Mouse (Mus musculus) cerebellum, adult 11 months (tissue): ENCODE data around the gene Tmem235.
A peak's percentile ranks its signal among the peaks of the same experiment; 100 is the strongest.
"Not testable (repeated sequence)": the region's sequence is repeated elsewhere in the genome, so short reads cannot be mapped to it uniquely, and the experiment has no call there.

Source experiments
- DNase-seq: peaks from one replicate; pipeline ENCODE4 v3.0.0; 2022

Tmem235 gene

DNA sequence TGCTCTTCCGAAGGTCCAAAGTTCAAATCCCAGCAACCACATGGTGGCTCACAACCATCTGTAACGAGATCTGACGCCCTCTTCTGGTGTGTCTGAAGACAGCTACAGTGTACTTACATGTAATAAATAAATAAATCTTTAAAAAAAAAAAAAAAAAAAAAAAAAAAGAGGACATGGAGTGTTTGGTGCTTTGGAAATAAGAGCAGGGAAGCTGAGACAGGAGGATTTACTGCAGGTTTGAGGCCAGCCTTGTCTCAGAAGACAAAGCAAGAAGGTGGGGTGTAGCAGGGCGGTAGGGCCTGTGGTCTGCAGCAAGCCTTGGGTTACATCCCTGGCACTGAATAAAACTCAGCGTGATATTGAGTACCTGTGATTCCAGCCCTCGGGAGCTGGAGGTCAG, 27.0 kb upstream of the Tmem235 start:
- not testable (repeated sequence) for DNase-seq

DNA sequence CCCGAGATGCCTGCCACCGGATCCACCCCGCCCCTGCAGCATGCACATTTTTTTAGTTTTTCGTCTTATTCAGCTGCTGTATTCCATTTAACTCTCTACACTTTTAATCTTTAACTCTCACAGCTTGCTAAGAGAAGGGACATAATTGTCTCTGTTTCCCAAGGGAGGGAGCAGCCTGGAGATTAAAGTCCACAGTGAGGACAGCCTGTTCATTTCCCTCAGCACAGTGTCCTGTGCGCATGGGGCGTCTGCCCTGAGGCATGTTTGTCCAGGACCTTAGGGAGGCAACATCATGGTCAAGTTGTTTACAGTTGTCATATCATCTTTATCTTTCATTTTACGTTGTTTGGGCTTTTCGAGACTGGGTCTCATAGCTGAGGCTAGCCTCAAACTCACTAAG, 26.5 kb upstream of the Tmem235 start:
- no peak for DNase-seq

DNA sequence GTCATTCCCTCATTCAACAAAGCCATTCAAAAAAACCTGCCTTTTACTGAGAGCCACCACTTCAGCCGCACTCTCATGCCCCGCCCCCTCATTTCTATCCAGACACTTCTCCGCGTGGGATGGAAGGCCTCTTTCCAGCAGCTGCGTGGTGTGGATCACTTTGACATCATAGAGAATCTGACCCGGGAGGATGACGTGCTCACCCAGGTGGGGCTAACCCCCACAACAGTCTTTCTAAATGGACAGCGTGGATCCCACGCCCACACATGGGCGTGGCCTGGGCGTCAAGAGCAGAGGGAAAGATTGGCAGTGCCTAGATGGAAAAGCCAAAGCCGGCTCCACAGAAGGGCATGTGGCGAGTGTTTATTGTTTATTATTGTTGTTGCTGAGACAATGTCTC, 24.2 kb upstream of the Tmem235 start:
- DNase-seq: no peak

DNA sequence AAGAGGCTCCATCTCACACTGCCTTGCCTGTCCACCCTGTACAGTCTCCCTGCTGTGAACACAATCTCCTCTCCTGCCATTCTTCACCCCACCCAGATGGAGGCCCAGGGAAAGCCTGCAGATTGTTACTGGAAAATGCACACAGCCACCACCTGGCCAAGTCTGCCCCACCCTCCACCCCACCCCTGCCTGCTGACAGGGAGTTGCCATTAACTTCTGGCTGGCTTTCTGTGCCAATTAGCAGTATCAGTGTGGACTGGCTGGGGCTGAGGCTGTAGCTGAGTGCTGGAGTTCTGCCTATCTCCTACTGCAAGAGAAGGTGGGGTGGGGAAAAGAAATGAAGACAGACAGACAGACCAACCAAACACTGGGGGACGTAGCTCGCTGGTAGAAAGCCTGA, 22.0 kb upstream of the Tmem235 start:
- DNase-seq: no peak

DNA sequence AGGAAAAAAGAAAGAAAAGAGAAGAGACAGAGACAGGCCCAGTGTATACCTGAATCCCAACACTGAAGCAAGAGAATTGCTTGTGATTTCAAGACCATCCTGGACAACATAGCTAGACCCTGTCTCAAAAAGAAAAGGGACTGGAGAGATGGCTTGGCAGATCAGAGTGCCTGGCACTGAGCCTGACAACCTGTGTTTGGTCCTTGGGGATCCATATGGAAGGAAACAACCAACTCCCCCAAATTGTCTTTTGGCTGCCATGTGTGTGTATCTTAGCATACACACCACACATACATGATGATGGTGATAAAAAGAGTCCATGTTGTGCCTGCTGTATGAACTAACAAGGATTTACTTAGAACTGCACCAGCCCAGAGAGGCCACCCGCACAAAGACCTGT, 21.5 kb upstream of the Tmem235 start:
- DNase-seq: no peak

DNA sequence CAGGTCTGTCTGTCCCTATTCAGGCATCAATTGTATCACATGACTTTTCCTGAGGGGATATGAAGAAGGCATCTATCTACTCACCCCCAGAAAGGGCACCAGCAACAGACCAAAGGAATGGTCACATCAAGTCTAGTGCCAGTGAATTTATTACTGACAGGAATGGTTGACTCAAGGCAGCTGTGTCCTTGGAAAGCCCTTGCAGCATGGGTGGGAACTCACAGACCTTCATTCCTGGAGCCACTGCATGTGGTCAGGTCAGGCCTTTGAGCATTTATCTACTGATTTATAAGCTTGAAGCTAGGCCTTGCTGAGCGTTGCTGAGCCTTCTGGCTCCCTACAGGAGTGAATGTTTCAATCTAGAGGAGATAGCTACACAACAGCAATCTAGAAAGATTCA, 19.6 kb upstream of the Tmem235 start:
- no peak for DNase-seq

DNA sequence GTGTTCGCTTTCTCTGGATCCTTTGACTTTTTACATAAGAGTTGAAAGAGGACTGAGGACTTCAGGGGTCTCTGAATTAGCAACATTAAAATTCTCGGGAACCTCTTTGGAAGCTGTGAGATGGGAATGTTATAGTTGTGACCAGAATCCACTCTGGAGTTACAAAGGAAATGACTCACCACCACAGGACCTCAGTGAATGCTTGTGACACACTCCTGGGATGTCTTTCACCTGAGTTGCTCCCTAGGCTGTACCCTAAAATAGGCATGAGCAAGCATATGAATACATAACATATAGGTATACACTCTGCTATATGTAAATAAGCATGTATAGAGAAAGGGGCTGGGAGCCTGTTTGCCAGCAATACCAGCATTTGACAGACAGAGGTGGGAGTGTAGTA, 17.1 kb upstream of the Tmem235 start:
- no peak for DNase-seq

DNA sequence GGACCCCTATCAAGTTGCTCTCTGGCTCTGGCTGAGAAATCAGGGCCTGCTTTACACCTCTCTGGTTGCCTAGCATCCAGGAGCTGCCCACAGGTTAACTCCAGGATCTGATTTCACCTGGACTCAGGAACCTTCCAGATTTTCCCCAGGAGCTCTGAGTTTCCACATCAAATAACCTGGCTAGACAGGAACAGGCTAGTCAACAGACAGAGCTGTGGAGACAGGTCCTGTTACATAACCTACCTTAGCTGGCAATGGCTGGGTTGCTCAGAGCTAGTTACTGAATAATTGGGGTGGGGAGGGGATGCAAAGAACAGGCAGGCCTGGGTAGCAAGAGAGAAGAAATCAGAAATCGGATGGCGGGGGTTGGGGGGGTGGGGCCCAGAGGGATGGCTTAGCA, 15.6 kb upstream of the Tmem235 start:
- DNase-seq: no peak

DNA sequence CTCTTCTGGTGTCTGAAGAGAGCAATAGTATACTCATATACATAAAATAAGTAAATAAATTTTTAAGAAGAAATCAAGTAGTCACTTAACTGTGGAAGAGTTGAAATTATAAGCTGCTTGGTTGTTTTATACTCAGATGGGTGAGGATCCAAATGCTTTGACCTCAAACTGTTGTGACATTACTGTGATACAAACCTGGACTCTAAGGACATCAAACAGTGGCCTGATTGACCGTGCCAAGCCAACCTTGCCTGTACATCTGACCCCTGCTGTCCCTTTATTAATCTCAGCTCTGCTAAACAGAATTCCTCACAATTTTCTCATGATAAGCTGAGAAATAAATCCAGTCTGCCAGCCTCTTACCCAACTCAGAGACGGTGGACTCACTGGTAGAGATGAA, 14.9 kb upstream of the Tmem235 start:
- no peak for DNase-seq

DNA sequence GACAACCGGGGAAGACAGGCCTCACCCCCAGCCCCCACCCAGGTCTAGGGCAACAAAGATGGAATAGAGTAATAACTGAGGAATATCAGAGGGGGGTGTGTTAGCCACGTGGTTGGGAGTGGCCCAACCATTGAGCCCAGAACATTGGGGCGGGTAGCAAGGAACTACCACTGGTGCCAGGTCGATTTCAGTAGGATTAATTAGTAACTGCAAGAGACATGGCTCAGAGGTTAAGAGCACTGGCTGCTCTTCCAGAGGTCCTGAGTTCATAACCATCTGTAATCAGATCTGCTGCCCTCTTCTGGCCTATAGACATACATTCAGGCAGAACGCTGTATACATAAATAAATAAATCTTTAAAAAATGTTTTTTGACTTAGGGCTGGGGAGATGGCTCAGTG, 13.9 kb upstream of the Tmem235 start:
- DNase-seq: no peak

DNA sequence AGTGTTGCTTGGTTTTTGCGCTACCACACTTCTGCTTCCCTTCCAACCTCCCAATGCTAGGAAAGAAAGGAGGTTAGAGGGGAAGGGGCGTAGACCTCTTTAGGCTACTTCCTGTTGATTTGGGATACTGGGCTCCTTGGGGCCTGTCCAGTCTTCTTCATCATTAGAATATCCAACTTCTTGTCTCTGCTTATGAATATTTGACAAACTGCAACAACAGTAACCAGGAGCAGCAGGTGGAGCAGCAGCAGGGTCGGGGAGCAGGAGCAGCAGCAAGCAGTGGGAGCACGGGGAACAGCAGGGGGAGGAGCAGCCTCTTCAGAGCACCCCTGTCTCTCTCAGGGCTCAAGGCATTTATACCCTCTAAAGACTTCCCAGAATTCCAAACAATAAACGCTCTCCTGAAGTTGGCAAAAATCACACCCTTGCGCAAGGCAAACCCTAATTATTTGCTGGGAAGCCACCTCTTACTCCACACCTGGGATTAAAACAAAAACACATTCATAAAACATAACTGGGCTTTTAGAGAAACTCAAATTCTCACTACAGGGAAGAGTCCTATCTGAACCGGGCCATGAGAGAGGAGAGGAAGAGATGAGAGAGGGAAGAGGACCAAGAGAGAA, 12.8 kb upstream of the Tmem235 start:
- DNase-seq: no peak

DNA sequence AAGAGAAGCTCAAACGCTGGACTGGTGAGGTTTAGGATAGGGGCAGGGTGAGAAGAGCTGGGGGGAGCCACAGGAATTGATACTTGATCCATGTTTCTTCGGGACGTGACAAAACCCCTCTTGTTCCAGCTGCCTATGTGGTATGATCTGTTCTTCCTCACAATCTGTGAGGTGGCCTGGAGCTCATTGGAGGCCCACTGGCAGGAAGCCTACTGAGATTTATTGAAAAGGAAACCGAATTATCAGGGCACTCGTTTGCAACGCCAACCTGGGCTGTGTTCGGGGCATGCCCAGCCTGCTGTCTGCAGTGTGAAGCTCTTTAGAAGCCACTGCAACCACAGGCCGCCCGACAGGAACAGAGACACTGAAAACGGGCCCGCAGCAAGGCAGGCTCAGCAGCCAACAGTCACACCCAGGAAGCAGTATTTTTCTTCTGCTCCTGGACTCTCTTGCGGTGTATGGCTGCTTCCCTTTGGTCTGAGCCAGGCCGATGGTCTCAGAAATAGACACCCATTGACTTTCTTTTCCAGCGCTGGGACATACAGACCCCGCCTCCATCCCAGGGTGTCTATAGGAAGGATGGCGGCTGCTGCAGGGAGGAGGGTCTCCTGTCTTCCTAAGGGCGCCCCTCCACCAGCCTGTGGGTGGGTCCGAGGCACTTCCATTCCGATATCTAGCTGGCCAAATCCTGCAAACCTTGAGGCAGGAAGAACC, 12.1 kb upstream of the Tmem235 start:
- no peak for DNase-seq

DNA sequence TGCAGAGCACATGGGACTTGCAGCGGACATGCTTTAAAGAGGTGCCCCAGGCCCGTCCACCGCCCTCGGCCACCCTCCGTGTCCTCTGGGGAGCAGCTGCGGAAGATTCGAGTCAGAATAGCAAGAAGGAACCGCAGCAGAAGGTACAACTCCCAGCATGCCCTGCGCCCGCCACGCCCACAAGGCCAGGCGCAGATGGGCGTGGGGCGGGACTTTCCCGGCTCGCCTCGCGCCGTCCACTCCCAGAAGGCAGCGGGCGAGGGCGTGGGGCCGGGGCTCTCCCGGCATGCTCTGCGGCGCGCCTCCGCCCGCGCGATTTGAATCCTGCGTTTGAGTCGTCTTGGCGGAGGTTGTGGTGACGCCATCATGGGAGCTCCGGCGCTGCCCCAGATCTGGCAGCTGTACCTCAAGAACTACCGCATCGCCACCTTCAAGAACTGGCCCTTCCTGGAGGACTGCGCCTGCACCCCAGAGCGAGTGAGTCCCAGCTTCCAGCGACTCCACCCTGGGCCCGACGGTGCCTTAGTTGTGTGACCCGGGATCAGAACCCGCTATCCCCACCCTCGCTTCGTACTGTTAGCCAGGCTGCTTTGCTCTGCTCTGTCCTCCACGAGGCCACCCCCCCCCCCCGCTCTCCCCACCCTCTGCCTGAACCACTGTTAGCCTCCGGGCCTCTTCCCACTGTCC, 11.4 kb upstream of the Tmem235 start, which contains the start of gene Birc5:
Gene Birc5, plus strand, starts transcription at position 267 of the 687 bp plus-strand sequence.
- DNase-seq: peak; percentile 95

DNA sequence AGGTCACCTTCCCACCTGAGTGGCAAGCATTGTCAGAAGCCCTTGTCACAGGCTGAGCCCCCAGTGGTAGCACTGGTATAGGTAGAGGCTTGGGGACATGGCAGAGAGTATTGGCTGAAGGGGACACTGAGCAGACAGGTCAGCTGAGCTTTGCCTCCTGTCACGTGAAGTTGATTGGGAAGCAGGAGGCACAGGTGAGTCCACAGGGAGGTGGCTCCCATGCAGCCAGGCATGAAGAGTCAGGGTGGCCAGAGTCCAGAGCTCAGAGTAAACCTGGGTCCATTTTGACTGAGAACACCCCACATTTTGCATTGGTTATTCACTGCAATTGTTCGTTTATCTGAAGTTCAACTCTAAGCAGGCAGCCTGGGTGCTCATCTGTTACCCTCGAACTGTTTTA, 7.7 kb upstream of the Tmem235 start:
- DNase-seq: no peak

DNA sequence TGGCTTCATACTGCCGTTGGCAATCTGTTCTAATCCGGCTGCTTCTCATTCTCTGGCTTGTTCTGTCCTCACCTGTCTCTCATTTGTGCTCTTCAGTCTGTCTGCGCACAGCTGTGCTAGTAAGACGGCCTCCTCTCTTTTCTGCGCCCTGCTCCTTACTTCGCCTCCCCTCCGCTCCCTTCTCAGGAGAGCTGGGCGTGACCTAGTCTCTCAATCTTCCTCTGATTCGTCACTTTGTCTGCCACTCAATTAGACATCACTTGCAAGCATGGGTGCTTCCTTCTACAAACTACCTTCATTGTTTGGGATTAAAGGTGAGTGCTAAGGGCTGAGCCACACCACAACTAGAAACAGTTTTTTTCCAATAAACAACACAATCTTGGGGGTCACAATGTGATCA, 6.3 kb upstream of the Tmem235 start:
- DNase-seq: no peak

DNA sequence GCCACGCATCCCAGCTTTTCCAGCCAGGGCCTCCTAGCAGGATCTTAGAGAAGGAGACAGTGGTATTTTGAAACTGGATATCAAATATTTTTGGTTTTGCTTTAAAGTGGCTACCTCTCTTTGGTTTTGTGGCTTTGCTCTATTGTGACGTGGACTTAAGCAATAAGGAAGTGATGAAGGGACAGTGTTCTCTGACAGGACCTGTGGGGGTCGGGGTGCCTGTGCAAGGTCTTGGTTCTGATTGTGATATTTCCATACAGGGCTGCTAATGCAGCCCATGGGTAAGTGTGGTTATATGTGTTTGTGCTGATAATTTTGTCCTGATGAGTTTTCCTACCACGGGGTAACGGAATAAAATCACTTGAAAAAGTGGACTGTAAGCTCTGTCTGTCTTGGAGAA, 5.2 kb upstream of the Tmem235 start:
- no peak for DNase-seq

DNA sequence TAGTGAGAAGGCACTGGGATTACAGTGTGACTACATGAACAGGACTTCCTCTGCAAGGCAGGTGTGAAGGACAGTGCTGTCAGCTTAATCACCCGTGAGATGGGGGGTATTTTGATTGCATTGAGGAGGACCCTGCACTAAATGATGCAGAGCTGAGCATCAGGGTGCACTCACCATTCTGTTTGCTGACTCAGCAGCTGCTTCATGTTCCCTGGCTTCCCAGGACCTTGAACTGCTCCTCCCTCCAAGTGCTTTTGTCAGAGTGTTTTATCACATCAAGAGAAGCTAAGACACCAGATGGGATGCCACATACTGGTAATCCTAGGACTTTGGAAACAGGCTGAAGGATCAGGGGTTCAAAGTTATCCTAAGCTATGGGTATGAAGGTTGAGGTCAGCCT, 4.6 kb upstream of the Tmem235 start:
- DNase-seq: no peak

DNA sequence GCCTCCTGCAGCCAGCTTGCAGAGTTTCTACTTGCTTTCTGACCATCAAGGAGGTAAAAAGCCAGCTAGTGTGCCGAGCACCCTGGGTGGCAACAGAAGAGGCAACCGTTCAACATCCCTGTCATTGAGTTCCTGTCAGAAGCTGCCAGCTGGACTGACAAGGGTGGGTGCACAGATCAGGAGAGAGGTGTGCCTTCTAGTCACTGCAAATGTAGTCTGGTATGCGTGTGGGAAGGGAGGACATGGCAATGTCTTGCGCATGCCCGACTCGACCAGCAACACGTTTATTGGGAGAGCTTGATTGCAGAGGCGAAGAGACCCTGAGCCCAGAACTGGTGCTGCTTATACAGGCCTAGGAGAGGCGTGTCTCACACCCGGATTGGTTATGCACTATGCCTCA, 3.1 kb upstream of the Tmem235 start:
- no peak for DNase-seq

DNA sequence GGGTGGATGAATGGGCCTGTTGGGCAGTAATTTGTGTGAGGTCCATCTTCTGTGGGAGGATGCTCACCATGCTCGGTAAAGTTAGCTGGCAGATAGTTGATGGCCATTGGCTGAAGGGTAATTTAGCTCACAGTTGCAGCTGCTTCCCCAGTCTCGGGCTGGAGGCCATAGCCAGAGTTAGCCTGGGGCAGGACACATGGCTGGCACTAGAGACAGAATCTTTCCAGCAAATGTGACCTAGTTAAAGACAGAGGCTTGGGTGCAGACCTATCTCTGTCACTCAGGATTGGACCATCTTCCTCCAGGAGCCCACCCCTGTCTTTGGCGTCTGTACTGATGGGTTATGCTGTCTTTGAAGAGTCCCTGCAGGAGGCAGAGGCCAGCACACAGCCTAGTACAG, 2.2 kb upstream of the Tmem235 start:
- no peak for DNase-seq

DNA sequence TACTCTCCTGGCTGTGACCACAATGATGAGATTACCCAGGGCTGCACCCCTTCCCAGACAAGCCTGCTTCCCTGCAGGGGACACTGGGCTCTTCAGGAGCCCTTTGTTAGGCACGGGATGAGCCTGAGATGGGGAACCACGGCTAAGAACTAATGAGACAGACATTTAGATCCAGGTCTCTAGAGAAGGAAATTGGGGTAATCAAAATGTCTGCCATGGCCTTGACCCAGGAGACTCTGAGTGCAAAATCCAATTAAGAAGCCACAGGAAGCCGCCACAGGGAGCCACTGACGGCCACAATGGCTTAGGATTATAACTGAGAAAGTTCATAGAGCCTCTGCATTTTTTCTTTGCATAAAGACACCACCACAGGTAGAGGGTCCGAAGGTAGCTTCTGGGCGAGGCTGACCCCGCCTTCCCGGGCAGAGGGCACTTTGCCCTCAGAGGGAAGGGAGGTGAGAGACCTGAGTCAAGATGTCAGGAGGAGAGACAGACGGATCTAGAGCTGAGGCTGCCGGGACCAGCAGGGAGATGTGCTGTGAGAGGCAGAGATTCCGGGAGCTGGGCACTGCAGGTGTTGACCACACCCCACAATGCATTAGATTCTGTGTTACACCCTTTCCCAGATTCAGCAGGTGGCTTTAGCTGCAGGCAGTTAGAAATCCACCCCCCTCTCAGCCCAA, 2.8 kb downstream of the Tmem235 start:
- DNase-seq: no peak

DNA sequence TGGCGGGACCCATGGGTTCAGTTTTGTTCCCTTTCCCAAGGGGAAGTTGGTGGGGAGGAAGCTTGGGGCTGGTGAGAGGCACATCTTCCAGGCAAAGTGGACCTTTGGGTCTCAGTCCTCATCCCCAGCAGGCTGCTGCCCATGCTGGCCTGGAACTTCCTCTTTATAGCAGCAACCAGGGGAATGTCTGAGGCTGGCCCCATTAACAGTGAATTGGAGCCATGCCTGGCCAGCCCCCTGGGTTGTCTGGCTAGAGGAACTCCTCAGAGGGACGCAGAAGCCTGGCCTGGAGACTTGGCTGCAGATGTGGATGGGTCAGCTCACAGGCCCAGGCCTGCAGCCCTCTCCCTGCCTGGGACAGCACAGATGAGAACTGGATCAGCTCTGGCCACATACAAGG, 4.3 kb downstream of the Tmem235 start:
- DNase-seq: no peak

DNA sequence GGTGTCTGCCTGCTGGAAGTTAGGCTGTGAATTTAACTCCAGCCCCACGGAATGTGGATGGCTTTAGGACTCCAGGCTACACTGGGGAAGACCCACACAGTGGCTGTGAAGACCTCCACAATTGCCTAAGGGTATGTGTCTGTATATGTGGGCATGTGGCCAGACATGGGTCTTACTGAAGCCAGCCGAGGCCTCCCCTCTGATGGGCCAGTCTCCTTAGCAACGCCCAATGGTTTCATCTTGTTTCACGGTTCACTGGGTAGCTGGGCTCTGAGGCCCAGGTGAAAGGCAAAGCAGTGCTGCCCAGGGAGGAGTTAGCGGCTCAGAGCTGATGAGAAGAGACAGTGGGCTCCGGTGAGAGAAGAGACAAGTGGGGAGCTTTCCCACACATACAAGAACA, 5.4 kb downstream of the Tmem235 start:
- DNase-seq: no peak

DNA sequence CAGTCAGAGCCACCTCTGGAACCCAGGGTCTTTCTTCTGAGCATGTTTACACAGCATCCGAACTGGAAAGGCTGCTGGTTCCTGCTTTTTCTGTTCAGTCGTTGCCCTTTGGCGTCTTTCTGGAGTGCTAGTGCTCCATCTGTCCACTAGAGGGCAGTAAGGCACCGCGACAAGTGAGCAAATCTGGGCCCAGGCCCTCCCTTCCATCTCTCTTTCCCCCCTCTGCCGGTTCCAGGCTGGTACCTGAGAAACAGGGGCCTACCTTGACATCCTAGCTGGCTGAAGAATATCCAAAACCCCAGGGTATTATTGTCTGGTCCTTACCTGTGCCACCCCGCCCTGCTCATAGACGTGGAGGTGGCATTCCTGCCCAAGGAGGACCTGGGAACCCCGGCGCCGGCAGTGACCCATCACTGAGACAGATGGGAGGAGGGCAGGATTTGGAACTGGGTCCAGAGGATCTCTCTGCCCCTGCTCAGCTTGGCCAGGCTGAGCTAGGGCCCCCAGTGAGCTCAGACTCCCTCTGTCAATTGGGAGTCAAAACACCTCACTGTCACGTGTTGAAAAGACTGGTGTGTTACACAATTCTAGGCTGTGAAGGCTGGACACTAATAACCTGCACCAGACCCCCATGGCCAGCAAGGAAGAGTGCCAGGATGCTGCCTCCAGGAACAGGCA, 10.3 kb downstream of the Tmem235 start:
- peak; percentile 84 for DNase-seq
